Mouse (Mus musculus): ENCODE measurements around the gene Car6. TPM values are rescaled to one million over a fixed set of nuclear protein-coding genes. Genes with fewer than 3 reads are reported as not detected.
A peak's percentile ranks its signal among the peaks of the same experiment; 100 is the strongest.

The Car6 gene
- total and polyA plus RNA-seq, 2 experiments from 2014 or later = not detected

DNA sequence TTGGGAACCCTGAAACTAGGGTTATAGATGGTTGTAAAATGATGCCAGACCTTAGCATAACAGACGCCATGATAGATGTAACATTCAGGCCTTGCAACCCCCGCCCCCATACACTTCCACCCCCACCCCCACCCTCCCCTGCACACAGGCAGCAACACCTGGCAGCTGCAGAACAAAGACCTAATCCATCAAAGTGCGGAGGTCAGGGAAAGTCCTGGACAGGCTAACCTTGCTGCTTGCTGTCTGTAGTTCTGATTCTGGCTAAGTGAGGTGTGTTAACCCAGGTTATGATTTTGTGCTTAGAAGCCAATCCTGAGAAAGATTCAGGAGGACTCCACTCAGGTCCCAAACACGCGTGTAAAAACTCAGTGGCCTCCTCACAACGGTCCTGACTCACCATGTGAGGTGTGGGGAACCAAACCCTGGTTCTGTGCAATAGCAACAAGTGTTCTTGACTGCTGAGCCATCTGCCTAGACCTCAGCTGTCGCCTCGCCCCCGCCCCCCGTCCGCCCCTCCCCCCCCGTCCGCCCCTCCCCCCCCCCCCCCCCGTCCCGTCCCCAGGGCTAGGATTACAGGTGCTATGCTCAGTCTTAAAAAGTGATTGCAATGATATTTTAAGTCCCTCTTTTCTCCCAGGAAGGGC lies 28.7 kb upstream of the Car6 start:
- Histone ChIP-seq H3K36me3 (ENCODE audit: insufficient read depth) (no peaks in the 10 kb centered on the region), H3K4me3 (ENCODE audit: low read depth, low read length) (no peak overlapping the region), H3K9me3 (ENCODE audit: low read length) (no peaks in the 10 kb centered on the region), H3K9ac (no peak overlapping the region), H3K27me3 (ENCODE audit: insufficient read depth, low read length) (no peaks in the 10 kb centered on the region), H3K4me2 (ENCODE audit: low read depth) (no peak overlapping the region), H3K4me1 (ENCODE audit: insufficient read depth) (no peaks in the 10 kb centered on the region), H3K27ac (ENCODE audit: low read depth, low read length) (no peak overlapping the region)
- DNase-seq (no peak), ATAC-seq (no peak)
- TF ChIP-seq CTCF (IDR thresholded peaks at IDR 0.05; ENCODE audit: low read depth) = no peak
- WGBS = 36% methylated on average over 12 of the region's 15 CpGs

DNA sequence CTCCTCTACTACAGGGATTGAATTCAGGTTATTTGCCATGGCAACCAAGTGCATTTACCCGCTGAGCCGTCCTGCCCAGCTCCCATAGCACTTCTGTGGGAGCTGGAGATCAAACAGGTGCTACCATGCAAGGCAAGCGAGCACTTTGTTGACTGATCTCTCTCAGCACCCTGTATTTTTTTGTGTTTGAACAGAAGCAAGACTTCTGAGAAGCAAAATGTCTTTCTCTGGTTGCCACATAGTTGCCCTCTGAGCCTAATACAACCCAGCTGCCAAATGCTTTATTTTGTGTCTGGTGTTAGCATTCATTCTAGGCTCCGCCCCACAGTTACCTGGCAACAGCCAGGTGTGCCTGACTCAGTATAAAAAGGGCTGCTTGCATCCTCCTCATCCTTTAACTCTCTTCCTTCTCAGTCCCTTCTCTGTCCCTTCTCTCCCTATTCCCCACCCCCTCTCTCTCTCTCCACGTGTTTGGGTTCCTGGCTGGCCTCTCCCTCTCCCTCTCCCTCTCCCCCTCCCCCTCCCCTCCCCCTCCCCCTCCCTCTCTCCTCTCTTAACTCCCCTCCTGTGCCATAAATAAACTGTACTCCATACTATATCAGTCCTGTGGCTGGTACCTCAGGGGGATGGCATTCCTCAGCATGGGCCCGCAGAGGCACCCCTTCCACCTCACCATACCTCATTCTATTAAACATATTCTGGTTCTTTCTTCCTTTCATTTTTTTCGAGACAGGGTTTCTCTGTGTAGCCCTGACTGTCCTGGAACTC lies 27.6 kb upstream of the Car6 start:
- no peak overlapping the region for H3K9ac ChIP-seq
- H3K4me3 ChIP-seq (ENCODE audit: low read depth, low read length) = no peak overlapping the region
- ATAC-seq (no peak), DNase-seq (no peak)
- WGBS = 45% methylated on average over 7 of the region's 7 CpGs
- TF ChIP-seq CTCF (IDR thresholded peaks at IDR 0.05; ENCODE audit: low read depth) = no peak
- H3K36me3 ChIP-seq (ENCODE audit: insufficient read depth) = no peaks in the 10 kb centered on the region
- no peak overlapping the region for H3K27ac ChIP-seq (ENCODE audit: low read depth, low read length)
- no peaks in the 10 kb centered on the region for H3K27me3 ChIP-seq (ENCODE audit: insufficient read depth, low read length)
- no peak overlapping the region for H3K4me2 ChIP-seq (ENCODE audit: low read depth)
- H3K4me1 ChIP-seq (ENCODE audit: insufficient read depth) = no peaks in the 10 kb centered on the region
- H3K9me3 ChIP-seq (ENCODE audit: low read length) = no peaks in the 10 kb centered on the region

DNA sequence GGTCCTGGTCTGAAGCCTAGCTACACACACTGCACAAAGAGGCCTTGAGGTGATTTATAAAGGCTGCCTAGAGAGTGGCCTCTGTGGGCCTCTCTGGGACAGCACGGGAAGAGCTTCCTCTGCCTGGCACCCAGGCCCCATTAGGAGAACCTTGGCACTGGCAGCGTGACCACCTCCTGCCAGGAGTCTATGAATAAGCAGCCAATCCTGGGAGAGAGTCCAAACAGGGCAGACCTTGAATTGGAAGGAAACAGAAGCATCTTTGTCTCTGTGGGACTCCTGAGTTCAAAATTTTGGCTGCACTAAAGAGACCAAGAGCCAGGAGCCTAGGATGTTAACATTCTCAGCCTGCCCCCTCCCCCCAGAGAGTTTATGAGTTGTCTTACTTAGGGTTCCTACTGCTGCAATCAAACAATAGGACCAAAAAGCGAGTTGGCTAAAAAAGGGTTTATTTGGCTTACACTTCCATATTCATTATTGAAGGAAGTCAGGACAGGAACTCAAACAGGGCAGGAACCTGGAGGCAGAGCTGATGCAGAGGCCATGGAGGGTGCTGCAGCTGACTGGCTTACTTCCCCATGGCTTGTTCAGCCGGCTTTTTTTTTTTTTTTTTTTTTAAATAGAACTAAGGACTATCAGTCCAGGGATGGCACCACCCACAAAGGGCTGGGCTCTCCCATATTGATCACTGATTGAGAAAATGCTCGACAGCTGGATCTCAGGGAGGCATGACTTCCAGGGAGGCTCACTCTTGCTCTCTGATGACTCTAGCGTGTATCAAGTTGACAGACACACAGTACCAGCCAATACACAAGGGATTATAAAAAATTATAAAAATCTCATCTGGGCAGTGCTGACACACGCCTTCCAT lies 25.9 kb upstream of the Car6 start:
- ATAC-seq (peak; percentile 91), DNase-seq (peak; percentile 84)
- Histone ChIP-seq H3K4me3 (ENCODE audit: low read depth, low read length) (no peak overlapping the region), H3K9me3 (ENCODE audit: low read length) (no peaks in the 10 kb centered on the region), H3K27me3 (ENCODE audit: insufficient read depth, low read length) (no peaks in the 10 kb centered on the region), H3K36me3 (ENCODE audit: insufficient read depth) (no peaks in the 10 kb centered on the region), H3K4me1 (ENCODE audit: insufficient read depth) (no peaks in the 10 kb centered on the region), H3K9ac (no peak overlapping the region), H3K27ac (ENCODE audit: low read depth, low read length) (peak overlapping the region; percentile 16; the same call in 1 of the 2 replicates), H3K4me2 (ENCODE audit: low read depth) (no peak overlapping the region)
- 40% methylated on average over 7 of the region's 7 CpGs for WGBS
- TF ChIP-seq CTCF (IDR thresholded peaks at IDR 0.05; ENCODE audit: low read depth) = no peak; the same call in 1 of the 2 replicates

DNA sequence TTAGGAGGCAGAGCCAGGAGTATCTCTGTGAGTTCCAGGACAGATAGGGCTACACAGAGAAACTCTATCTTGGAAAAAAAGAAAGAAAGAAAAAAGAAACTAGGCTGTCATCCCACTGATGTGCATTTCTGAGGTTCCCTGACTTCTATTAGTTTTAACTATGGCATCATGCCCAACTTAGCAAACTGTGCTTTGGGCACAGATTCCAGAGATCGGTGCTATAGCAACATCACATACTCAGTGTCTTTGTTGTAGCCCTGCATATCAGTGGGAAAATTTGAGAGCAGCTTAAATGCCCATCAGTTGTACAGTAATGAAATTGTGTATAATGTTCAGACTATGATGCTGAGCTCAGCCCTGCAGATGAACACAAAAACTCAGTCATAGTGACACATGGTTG lies 24.6 kb upstream of the Car6 start:
- Histone ChIP-seq H3K36me3 (ENCODE audit: insufficient read depth) (no peaks in the 10 kb centered on the region), H3K4me2 (ENCODE audit: low read depth) (no peak overlapping the region), H3K27me3 (ENCODE audit: insufficient read depth, low read length) (no peaks in the 10 kb centered on the region), H3K4me3 (ENCODE audit: low read depth, low read length) (no peak overlapping the region), H3K4me1 (ENCODE audit: insufficient read depth) (no peaks in the 10 kb centered on the region), H3K27ac (ENCODE audit: low read depth, low read length) (no peak overlapping the region), H3K9ac (no peak overlapping the region), H3K9me3 (ENCODE audit: low read length) (no peaks in the 10 kb centered on the region)
- 52% methylated on average over 1 of the region's 1 CpGs for WGBS
- DNase-seq (peak; percentile 42), ATAC-seq (no peak)
- no peak for TF ChIP-seq CTCF (IDR thresholded peaks at IDR 0.05; ENCODE audit: low read depth)

DNA sequence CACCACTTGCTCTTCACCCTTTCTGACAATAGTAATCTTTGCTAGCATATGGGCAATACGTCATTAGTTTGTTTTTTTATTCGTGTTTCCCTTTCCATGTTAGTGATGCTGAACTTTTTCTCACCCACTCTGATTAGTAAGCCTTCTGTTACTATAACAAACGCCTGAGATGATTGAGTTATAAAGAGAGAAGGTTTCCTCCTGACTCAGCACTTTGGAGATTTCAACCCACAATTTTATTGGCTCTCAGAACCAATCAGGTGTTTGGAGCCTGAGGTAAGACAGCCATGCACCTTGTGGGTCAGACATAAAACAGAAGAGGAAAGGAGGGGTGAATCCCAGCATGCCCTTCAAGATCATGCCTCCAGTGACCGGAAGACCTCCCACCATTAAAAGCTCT lies 22.7 kb upstream of the Car6 start:
- WGBS = 91% methylated on average over 4 of the region's 4 CpGs
- Histone ChIP-seq H3K27me3 (ENCODE audit: insufficient read depth, low read length) (no peaks in the 10 kb centered on the region), H3K4me1 (ENCODE audit: insufficient read depth) (no peaks in the 10 kb centered on the region), H3K4me3 (ENCODE audit: low read depth, low read length) (no peak overlapping the region), H3K9me3 (ENCODE audit: low read length) (no peaks in the 10 kb centered on the region), H3K27ac (ENCODE audit: low read depth, low read length) (no peak overlapping the region), H3K4me2 (ENCODE audit: low read depth) (no peak overlapping the region), H3K9ac (no peak overlapping the region), H3K36me3 (ENCODE audit: insufficient read depth) (no peaks in the 10 kb centered on the region)
- DNase-seq (no peak), ATAC-seq (no peak)
- no peak for TF ChIP-seq CTCF (IDR thresholded peaks at IDR 0.05; ENCODE audit: low read depth)

DNA sequence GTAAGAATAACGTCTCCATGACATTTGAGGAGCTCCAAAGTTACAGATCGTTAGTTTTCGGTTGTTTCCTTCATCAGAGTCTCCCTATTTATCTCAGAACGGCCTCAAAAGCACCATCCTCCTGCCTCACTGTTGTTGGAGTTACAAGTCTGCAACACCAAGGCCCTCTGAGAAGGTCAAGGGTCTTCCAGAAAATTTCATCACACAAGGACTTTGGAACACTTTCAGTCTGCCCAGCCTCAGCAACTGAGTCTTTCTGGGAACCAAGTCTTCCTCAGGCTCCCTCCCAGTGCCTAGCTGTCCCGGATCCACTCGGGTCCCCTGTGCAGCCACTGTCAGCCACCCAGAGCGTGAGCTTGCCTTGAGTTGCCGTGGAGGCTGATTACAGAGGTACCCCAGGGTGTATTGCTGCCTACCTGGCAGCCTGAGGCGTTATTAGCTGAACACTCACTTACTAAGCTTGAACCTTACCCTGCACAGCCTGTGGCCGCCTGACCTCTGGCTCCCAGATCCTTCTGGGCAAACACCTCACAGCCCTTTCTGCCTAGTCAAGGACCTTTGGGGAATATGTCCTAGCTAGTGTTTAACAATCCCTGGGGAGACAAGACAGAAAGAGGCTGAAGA lies 20.0 kb upstream of the Car6 start:
- Histone ChIP-seq H3K4me1 (ENCODE audit: insufficient read depth) (no peaks in the 10 kb centered on the region), H3K27me3 (ENCODE audit: insufficient read depth, low read length) (no peaks in the 10 kb centered on the region), H3K4me3 (ENCODE audit: low read depth, low read length) (no peak overlapping the region), H3K36me3 (ENCODE audit: insufficient read depth) (no peaks in the 10 kb centered on the region), H3K9me3 (ENCODE audit: low read length) (no peaks in the 10 kb centered on the region), H3K9ac (no peak overlapping the region), H3K27ac (ENCODE audit: low read depth, low read length) (no peak overlapping the region), H3K4me2 (ENCODE audit: low read depth) (no peak overlapping the region; the same call in 1 of the 2 replicates)
- no peak for DNase-seq
- ATAC-seq = no peak
- 50% methylated on average over 10 of the region's 10 CpGs for WGBS
- TF ChIP-seq CTCF (IDR thresholded peaks at IDR 0.05; ENCODE audit: low read depth) = no peak

All from forebrain, postnatal 0 days (tissue).